Mouse (Mus musculus): ENCODE measurements around the gene Olfr912. TPM values are rescaled to one million over a fixed set of nuclear protein-coding genes. Genes with fewer than 3 reads are reported as not detected.

The Olfr912 gene
- polyA plus RNA-seq (2016; fragmentation: Nextera tagmentation; extraction: Ambion mirVana): not detected in 2 replicates

DNA sequence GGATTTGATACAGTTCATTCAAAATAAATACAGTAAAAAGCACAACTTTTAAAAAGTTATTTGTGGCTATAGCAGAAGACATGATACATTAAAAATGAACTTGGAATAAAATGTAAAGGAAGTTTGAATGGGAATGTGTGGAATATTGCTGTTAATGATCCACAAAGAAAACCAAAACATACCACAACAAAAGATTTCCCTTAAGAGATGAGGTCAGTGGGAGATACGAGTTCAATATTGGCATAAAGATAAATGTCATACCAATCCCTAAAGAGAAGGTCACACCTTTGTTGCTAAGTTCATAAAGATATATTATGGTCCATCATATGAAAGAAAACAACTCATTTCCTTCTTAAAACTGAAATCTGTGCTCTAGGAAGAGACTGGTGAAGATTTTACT, at the start of gene Olfr912:
Gene Olfr912, plus strand, starts transcription at position 301 of the 400 bp plus-strand sequence.
- no peak within 1 kb of the TSS for H3K4me3 ChIP-seq
- H3K36me3 ChIP-seq: no peaks in the 10 kb centered on the region
- no peak within 1 kb of the TSS for H3K27ac ChIP-seq (replicated peaks)
- 94% methylated on average over 1 of the region's 1 CpGs for WGBS
- H3K9me3 ChIP-seq (replicated peaks): no peaks in the 10 kb centered on the region
- no peaks in the 10 kb centered on the region for H3K27me3 ChIP-seq (ENCODE audit: low read depth, poor library complexity, severe bottlenecking)
- H3K4me1 ChIP-seq: no peaks in the 10 kb centered on the region
- no peak for DNase-seq (ENCODE audit: low spot score)

DNA sequence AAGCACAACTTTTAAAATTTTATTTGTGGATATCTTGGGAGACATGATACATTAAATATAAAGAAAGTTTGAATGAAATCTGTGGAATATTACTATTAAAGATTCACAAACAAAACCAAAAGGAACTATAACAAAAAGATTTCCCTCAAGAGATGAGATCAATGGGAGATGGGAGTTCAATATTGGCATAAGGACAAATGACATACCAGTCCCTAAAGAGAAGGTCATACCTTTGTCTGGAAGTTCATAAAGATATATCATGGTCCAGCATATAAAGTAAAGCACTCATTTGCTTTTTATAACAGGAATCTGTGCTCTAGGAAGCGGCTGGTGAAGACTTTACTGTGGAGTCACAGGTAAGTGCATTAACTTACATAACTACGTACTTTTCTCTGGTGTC, 42.4 kb upstream of the Olfr912 start, which contains the start of gene Olfr910:
Gene Olfr910, plus strand, starts transcription at position 301 of the 400 bp plus-strand sequence.
- 92% methylated on average over 2 of the region's 2 CpGs for WGBS
- H3K4me1 ChIP-seq: no peaks in the 10 kb centered on the region
- no peaks in the 10 kb centered on the region for H3K36me3 ChIP-seq
- no peak within 1 kb of the TSS for H3K4me3 ChIP-seq
- no peak within 1 kb of the TSS for H3K27ac ChIP-seq (replicated peaks)
- H3K9me3 ChIP-seq (replicated peaks): no peaks in the 10 kb centered on the region
- DNase-seq (ENCODE audit: low spot score): no peak
- no peaks in the 10 kb centered on the region for H3K27me3 ChIP-seq (ENCODE audit: low read depth, poor library complexity, severe bottlenecking)

DNA sequence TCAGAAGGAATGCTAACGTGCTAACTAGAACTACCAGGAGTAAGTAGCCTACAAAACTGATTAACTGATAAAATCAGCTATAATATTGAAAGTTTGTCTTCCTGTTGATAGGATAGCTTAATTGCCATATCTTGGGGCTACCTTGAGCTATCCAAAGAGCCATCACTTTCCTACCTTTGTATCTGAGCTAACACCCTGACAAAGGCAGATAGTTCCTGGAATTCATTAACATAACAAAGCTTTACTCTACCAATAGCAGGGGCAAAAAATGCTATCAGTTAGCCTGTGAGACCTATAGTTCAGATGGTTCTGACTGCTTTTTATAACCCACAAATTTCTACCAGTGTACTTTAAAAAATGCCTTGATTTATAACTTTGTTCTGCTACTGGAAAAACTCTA, 11.1 kb downstream of the Olfr912 start:
- Histone ChIP-seq H3K27me3 (ENCODE audit: low read depth, poor library complexity, severe bottlenecking) (no peaks in the 10 kb centered on the region), H3K9me3 (replicated peaks) (no peaks in the 10 kb centered on the region), H3K27ac (replicated peaks) (no peak overlapping the region), H3K4me1 (no peaks in the 10 kb centered on the region), H3K4me3 (no peak overlapping the region), H3K36me3 (no peaks in the 10 kb centered on the region)
- WGBS: 58% methylated on average over 1 of the region's 1 CpGs
- no peak for DNase-seq (ENCODE audit: low spot score)

DNA sequence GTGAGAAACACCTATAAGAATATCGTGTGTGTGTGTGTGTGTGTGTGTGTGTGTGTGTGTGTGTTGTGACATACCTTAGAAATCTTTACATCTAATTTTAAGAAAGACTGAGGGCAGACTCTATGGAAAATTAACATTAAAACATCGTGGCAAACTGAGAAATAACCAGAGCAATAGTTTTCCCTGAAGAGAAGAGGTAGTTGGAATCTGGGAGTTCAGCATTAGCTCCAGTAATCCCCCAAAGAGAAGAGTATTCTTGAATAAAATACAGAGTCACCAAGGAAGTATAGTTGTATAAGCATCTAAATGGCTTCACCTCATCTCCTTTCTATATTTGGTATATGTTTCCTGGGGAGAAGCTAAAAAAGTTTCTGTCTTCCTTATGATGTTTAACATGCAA, 12.5 kb downstream of the Olfr912 start, which contains the start of gene Olfr913:
Gene Olfr913, plus strand, starts transcription at position 301 of the 400 bp plus-strand sequence.
- no peak for DNase-seq (ENCODE audit: low spot score)
- Histone ChIP-seq H3K27me3 (ENCODE audit: low read depth, poor library complexity, severe bottlenecking) (no peaks in the 10 kb centered on the region), H3K4me1 (no peaks in the 10 kb centered on the region), H3K36me3 (no peaks in the 10 kb centered on the region), H3K27ac (replicated peaks) (no peak within 1 kb of the TSS), H3K4me3 (no peak within 1 kb of the TSS), H3K9me3 (replicated peaks) (no peaks in the 10 kb centered on the region)
- 71% methylated on average over 2 of the region's 2 CpGs for WGBS

DNA sequence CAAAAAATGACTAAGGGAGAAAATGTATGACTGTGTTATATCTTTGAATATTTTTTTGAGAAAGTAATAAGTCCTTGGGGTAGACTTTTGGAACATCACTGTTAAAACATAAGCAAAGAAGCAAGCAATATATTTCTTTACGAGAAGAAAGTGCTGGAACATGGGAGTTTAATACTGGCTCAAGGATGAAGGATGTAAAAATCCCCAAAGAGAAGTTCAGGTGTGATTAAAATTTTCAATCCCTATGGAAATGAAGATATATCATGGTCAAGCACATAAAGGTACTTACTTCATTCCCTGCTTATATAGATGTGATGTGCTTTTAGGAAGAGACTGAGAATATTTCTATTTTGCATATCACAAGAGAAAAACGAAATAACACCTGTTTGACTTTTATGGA, 24.8 kb downstream of the Olfr912 start, which contains the start of gene Olfr914:
Gene Olfr914, plus strand, starts transcription at position 301 of the 400 bp plus-strand sequence.
- Histone ChIP-seq H3K36me3 (no peaks in the 10 kb centered on the region), H3K4me3 (no peak within 1 kb of the TSS), H3K4me1 (no peaks in the 10 kb centered on the region), H3K27me3 (ENCODE audit: low read depth, poor library complexity, severe bottlenecking) (no peaks in the 10 kb centered on the region), H3K27ac (replicated peaks) (no peak within 1 kb of the TSS), H3K9me3 (replicated peaks) (no peaks in the 10 kb centered on the region)
- no peak for DNase-seq (ENCODE audit: low spot score)
- 72% methylated on average over 2 of the region's 2 CpGs for WGBS

DNA sequence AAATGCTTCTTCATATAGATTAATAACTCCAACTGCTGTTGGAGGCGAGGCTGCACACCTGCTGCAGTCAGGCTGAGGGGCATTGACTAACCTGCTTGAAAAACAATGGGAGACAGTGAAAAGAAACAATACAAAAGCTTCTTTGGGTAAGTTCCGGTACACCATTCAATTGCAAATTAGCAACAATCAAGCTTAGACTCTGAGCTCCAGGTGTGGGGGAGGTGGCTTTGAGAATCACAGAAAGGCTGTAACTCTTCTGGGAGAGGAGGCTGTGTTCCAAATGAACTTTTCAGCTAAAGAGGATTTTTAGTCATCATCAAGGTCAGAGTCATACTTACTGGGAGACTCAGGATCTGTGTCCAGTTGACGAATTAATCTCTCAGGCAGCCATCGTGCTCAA, 52.4 kb downstream of the Olfr912 start:
- WGBS: 84% methylated on average over 4 of the region's 4 CpGs
- H3K27me3 ChIP-seq (ENCODE audit: low read depth, poor library complexity, severe bottlenecking): no peaks in the 10 kb centered on the region
- H3K4me1 ChIP-seq: no peaks in the 10 kb centered on the region
- H3K4me3 ChIP-seq: no peak overlapping the region
- no peak overlapping the region for H3K27ac ChIP-seq (replicated peaks)
- no peaks in the 10 kb centered on the region for H3K36me3 ChIP-seq
- H3K9me3 ChIP-seq (replicated peaks): peaks cover 5% of the 10 kb centered on the region; the same call in 1 of the 2 replicates
- no peak for DNase-seq (ENCODE audit: low spot score)

Other genes starting within 250 kb of the Olfr912 start
- gene Olfr898, start 231.8 kb upstream of the Olfr912 start, polyA plus RNA-seq (2016; fragmentation: Nextera tagmentation; extraction: Ambion mirVana): not detected in 2 replicates
- not detected in 2 replicates for gene Olfr250, start 213.3 kb upstream of the Olfr912 start, polyA plus RNA-seq (2016; fragmentation: Nextera tagmentation; extraction: Ambion mirVana)
- gene Olfr251, start 203.1 kb upstream of the Olfr912 start, polyA plus RNA-seq (2016; fragmentation: Nextera tagmentation; extraction: Ambion mirVana): not detected in 2 replicates
- gene Olfr147, start 178.5 kb upstream of the Olfr912 start, polyA plus RNA-seq (2016; fragmentation: Nextera tagmentation; extraction: Ambion mirVana): not detected in 2 replicates
- not detected in 2 replicates for gene Olfr901, start 150.7 kb upstream of the Olfr912 start, polyA plus RNA-seq (2016; fragmentation: Nextera tagmentation; extraction: Ambion mirVana)
- not detected in 2 replicates for gene Olfr902, start 132.5 kb upstream of the Olfr912 start, polyA plus RNA-seq (2016; fragmentation: Nextera tagmentation; extraction: Ambion mirVana)
- gene Olfr904, start 117.0 kb upstream of the Olfr912 start, polyA plus RNA-seq (2016; fragmentation: Nextera tagmentation; extraction: Ambion mirVana): not detected in 2 replicates
- not detected in 2 replicates for gene Olfr905, start 109.1 kb upstream of the Olfr912 start, polyA plus RNA-seq (2016; fragmentation: Nextera tagmentation; extraction: Ambion mirVana)
- not detected in 2 replicates for gene Olfr906, start 93.1 kb upstream of the Olfr912 start, polyA plus RNA-seq (2016; fragmentation: Nextera tagmentation; extraction: Ambion mirVana)
- not detected in 2 replicates for gene Olfr907, start 84.4 kb upstream of the Olfr912 start, polyA plus RNA-seq (2016; fragmentation: Nextera tagmentation; extraction: Ambion mirVana)
- gene Olfr911-ps1, start 58.6 kb upstream of the Olfr912 start, polyA plus RNA-seq (2016; fragmentation: Nextera tagmentation; extraction: Ambion mirVana): not detected in 2 replicates
- gene Olfr910, start 42.3 kb upstream of the Olfr912 start, polyA plus RNA-seq (2016; fragmentation: Nextera tagmentation; extraction: Ambion mirVana): not detected in 2 replicates
- not detected in 2 replicates for gene Olfr913, start 12.6 kb downstream of the Olfr912 start, polyA plus RNA-seq (2016; fragmentation: Nextera tagmentation; extraction: Ambion mirVana)
- gene Olfr914, start 24.9 kb downstream of the Olfr912 start, polyA plus RNA-seq (2016; fragmentation: Nextera tagmentation; extraction: Ambion mirVana): not detected in 2 replicates
- gene Olfr916, start 79.7 kb downstream of the Olfr912 start, polyA plus RNA-seq (2016; fragmentation: Nextera tagmentation; extraction: Ambion mirVana): not detected in 2 replicates
- gene Olfr917, start 85.7 kb downstream of the Olfr912 start, polyA plus RNA-seq (2016; fragmentation: Nextera tagmentation; extraction: Ambion mirVana): not detected in 2 replicates
- not detected in 2 replicates for gene Olfr918, start 94.4 kb downstream of the Olfr912 start, polyA plus RNA-seq (2016; fragmentation: Nextera tagmentation; extraction: Ambion mirVana)
- not detected in 2 replicates for gene Olfr919, start 123.5 kb downstream of the Olfr912 start, polyA plus RNA-seq (2016; fragmentation: Nextera tagmentation; extraction: Ambion mirVana)
- gene Vwa5a, start 138.1 kb downstream of the Olfr912 start, polyA plus RNA-seq (2016; fragmentation: Nextera tagmentation; extraction: Ambion mirVana): 6.0 and 7.2 TPM in 2 replicates
- 0.02 TPM in 1 of 2 replicates, not detected in the other for gene Olfr920, start 172.1 kb downstream of the Olfr912 start, polyA plus RNA-seq (2016; fragmentation: Nextera tagmentation; extraction: Ambion mirVana)
- not detected in 2 replicates for gene Olfr921, start 192.9 kb downstream of the Olfr912 start, polyA plus RNA-seq (2016; fragmentation: Nextera tagmentation; extraction: Ambion mirVana)
- gene Olfr922, start 234.4 kb downstream of the Olfr912 start, polyA plus RNA-seq (2016; fragmentation: Nextera tagmentation; extraction: Ambion mirVana): not detected in 2 replicates
- not detected in 2 replicates for gene Olfr923, start 246.4 kb downstream of the Olfr912 start, polyA plus RNA-seq (2016; fragmentation: Nextera tagmentation; extraction: Ambion mirVana)

Data from midbrain, embryonic 10.5 days (tissue).